In genomic region chr8:88390749-88391148, GRCm38 (mm10) we compare ENCODE assay signal across 10 mouse cellular contexts. TPM values are rescaled to one million over a fixed set of nuclear protein-coding genes. Genes with fewer than 3 reads are reported as not detected.
DNase-seq lines count a peak whose midpoint lies in the region; ATAC-seq and TF ChIP-seq lines count a peak whose summit lies in the region.
"Had no signal": no experiment of that assay in that cellular context is flagged by ENCODE, and none has a peak within 500 bp of the region (broad histone marks: within the 10 kb centered on the region; RNA-seq: fewer than 3 reads in every experiment).

No protein-coding gene starts in this region.

- no peaks in the 10 kb centered on the region for H3K9me3 ChIP-seq in forebrain, postnatal 0 days (ENCODE audit: low read length)
- no peaks in the 10 kb centered on the region for H3K9me3 ChIP-seq in forebrain, embryonic 10.5 days
- no peaks in the 10 kb centered on the region for H3K9me3 ChIP-seq in forebrain, embryonic 16.5 days (ENCODE audit: control insufficient read depth, low read length)
- H3K9me3 ChIP-seq: embryonic facial prominence, embryonic 13.5 days had no signal

- no peak for ATAC-seq in forebrain, postnatal 0 days
- no peak for ATAC-seq in forebrain, embryonic 16.5 days

- H3K27me3 ChIP-seq in forebrain, postnatal 0 days (ENCODE audit: insufficient read depth, low read length): no peaks in the 10 kb centered on the region
- peaks cover 10% of the 10 kb centered on the region for H3K27me3 ChIP-seq in forebrain, embryonic 10.5 days (ENCODE audit: poor library complexity, severe bottlenecking)
- no peaks in the 10 kb centered on the region for H3K27me3 ChIP-seq in forebrain, embryonic 16.5 days (replicated peaks; ENCODE audit: control insufficient read depth, insufficient read depth, low read length)
- H3K27me3 ChIP-seq: embryonic facial prominence, embryonic 13.5 days had no signal

- no peak overlapping the region for H3K4me2 ChIP-seq in forebrain, postnatal 0 days (ENCODE audit: low read depth)
- no peak overlapping the region for H3K4me2 ChIP-seq in forebrain, embryonic 16.5 days (ENCODE audit: low read length)
- H3K4me2 ChIP-seq: embryonic facial prominence, embryonic 13.5 days had no signal

- DNase-seq in forebrain, postnatal 0 days: no peak
- DNase-seq in forebrain, embryonic 10.5 days (ENCODE audit: extremely low spot score, low spot score): no peak
- DNase-seq in 416B (ENCODE audit: low read depth): peak; percentile 60
- DNase-seq in lung, postnatal 14 days: peak; percentile 42
- no peak for DNase-seq in frontal cortex, postnatal 14 days (ENCODE audit: low spot score in 2 of 2)
- no peak for DNase-seq in Muller cell, postnatal 12 days (ENCODE audit: inconsistent ontology term)

- no peak overlapping the region for H3K27ac ChIP-seq in forebrain, postnatal 0 days (ENCODE audit: low read depth, low read length)
- H3K27ac ChIP-seq in forebrain, embryonic 10.5 days: no peak overlapping the region
- no peak overlapping the region for H3K27ac ChIP-seq in bone marrow, adult 2 months (ENCODE audit: control insufficient read depth, insufficient read depth, low read depth, low read length, poor library complexity)
- H3K27ac ChIP-seq in forebrain, embryonic 16.5 days (ENCODE audit: low read length): no peak overlapping the region
- H3K27ac ChIP-seq: embryonic facial prominence, embryonic 13.5 days had no signal

- no peaks in the 10 kb centered on the region for H3K4me1 ChIP-seq in forebrain, postnatal 0 days (ENCODE audit: insufficient read depth)
- H3K4me1 ChIP-seq in forebrain, embryonic 10.5 days: peaks cover 7% of the 10 kb centered on the region
- no peaks in the 10 kb centered on the region for H3K4me1 ChIP-seq in bone marrow, adult 2 months (ENCODE audit: control insufficient read depth, insufficient read depth, low read length)
- 0 out of 2 replicates have a peak, but pooled peaks cover 3% of the 10 kb centered on the region for H3K4me1 ChIP-seq in forebrain, embryonic 16.5 days (replicated peaks; ENCODE audit: control insufficient read depth, insufficient read depth, low read length)
- H3K4me1 ChIP-seq: megakaryocyte, embryonic 14.5 days had no signal

- H3K36me3 ChIP-seq in forebrain, postnatal 0 days (ENCODE audit: insufficient read depth): no peaks in the 10 kb centered on the region
- H3K36me3 ChIP-seq in forebrain, embryonic 10.5 days (replicated peaks): no peaks in the 10 kb centered on the region
- H3K36me3 ChIP-seq in forebrain, embryonic 16.5 days (ENCODE audit: control insufficient read depth, insufficient read depth): no peaks in the 10 kb centered on the region
- H3K36me3 ChIP-seq: embryonic facial prominence, embryonic 13.5 days had no signal

- WGBS in forebrain, postnatal 0 days: 89% methylated on average over 1 of the region's 1 CpGs
- 85% methylated on average over 1 of the region's 1 CpGs for WGBS in forebrain, embryonic 10.5 days
- whole genome bisulfite sequencing in bone marrow, adult 2 months: 76% methylated on average over 1 of the region's 1 CpGs
- 96% methylated on average over 1 of the region's 1 CpGs for WGBS in forebrain, embryonic 16.5 days

- TF ChIP-seq POLR2A in bone marrow, adult 2 months (IDR thresholded peaks at IDR 0.05; ENCODE audit: borderline replicate concordance, control insufficient read depth, low read depth, low read length): no peak

- H3K4me3 ChIP-seq in forebrain, postnatal 0 days (ENCODE audit: low read depth, low read length): no peak overlapping the region
- H3K4me3 ChIP-seq in forebrain, embryonic 10.5 days: no peak overlapping the region
- H3K4me3 ChIP-seq in bone marrow, adult 2 months (replicated peaks; ENCODE audit: control insufficient read depth, low read depth, low read length): no peak overlapping the region
- H3K4me3 ChIP-seq in forebrain, embryonic 16.5 days (replicated peaks; ENCODE audit: low read length): no peak overlapping the region
- H3K4me3 ChIP-seq: embryonic facial prominence, embryonic 13.5 days; megakaryocyte, embryonic 14.5 days had no signal

- TF ChIP-seq CTCF in forebrain, postnatal 0 days (IDR thresholded peaks at IDR 0.05; ENCODE audit: low read depth): peak; percentile 41
- TF ChIP-seq CTCF in bone marrow, adult 2 months (IDR thresholded peaks at IDR 0.05; ENCODE audit: control insufficient read depth, insufficient read depth, low read length): peak; percentile 45

- H3K9ac ChIP-seq in forebrain, postnatal 0 days: no peak overlapping the region
- H3K9ac ChIP-seq in forebrain, embryonic 16.5 days (replicated peaks; ENCODE audit: low read depth, low read length): no peak overlapping the region
- H3K9ac ChIP-seq: embryonic facial prominence, embryonic 13.5 days had no signal

RNA-seq across cellular contexts. Expression of gene Brd7, which starts 28.8 kb away (rescaled TPM):
- total RNA-seq in forebrain, postnatal 0 days (2014; rRNA removed): 24.1 and 35.9 TPM in 2 replicates
- 49.6 and 52.4 TPM in 2 replicates for polyA plus RNA-seq in forebrain, postnatal 0 days (2015; fragmentation: Nextera tagmentation; extraction: Ambion mirVana)
- polyA plus RNA-seq in forebrain, embryonic 10.5 days (2016; fragmentation: Nextera tagmentation; extraction: Ambion mirVana): 78.7 and 87.8 TPM in 2 replicates
- 128 and 151 TPM in 2 replicates for polyA plus RNA-seq in bone marrow, adult 2 months (2011; ENCODE audit: insufficient read depth, insufficient read length, low replicate concordance, missing spikeins)
- 64.0 and 72.2 TPM in 2 replicates for polyA plus RNA-seq in forebrain, embryonic 16.5 days (2015; fragmentation: Nextera tagmentation; extraction: Ambion mirVana)

Comparison
In these comparisons a context has a peak if more than half of its experiments do, and no peak if none do; other contexts are left out.
1. DNase-seq: peak in 416B (single experiment) and lung, postnatal 14 days (single experiment); none in forebrain, postnatal 0 days (single experiment), forebrain, embryonic 10.5 days (single experiment), frontal cortex, postnatal 14 days (0 of 2) and Muller cell, postnatal 12 days (single experiment).